Mouse (Mus musculus) thymus, postnatal 0 days (tissue): Measurements from ENCODE around the gene AC131692.1. TPM values are rescaled to one million over a fixed set of nuclear protein-coding genes. Genes with fewer than 3 reads are reported as not detected.

Experiments
- DNase-seq: peaks from one replicate; pipeline ENCODE4 v3.0.0-alpha.2; 2015; ENCODE audit warnings: low spot score
- polyA plus RNA-seq: library from polyadenylated mRNA; unstranded; fragments of >200 nt; fragmentation: Nextera tagmentation; extraction: Ambion mirVana; gene quantifications from 2 replicates; pipeline ENCODE4 v1.2.1, GENCODE M21; 2015

AC131692.1 gene
- polyA plus RNA-seq, 1 experiment from 2014 or later: not detected

DNA sequence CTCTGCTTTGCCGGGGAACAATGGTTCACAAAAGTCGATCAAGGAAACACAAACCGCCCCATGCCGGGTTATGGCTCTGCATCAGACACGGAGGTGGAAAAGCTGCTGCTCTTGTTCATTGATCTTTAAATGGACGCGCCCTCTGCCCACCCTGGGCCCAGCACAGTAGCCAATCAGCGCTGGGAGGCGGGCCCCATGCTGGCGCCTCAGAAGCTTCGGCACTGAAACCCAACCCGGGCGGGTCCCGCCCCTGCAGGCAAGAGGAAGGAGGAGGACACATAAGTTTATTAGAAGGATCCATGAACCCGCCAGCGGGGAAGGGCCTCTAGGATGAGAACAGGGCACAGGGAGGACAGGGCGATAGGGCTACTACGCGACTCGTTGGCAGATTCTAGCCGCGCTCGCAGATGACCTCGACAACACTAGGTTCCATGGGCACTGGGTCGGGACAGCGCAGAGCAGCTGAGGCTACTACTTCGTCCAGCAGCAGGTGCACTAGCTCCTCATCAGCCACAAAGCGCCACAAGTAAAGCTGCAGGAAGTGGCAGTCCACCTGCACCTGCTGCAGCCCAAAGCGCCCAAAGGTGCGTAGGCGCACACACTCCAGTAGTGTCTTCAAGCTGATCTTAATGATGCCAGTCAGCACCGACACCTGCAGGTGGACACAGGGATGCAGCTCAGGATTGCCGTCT is 26.3 kb upstream of the AC131692.1 start, which contains the start of gene Tm7sf2:
Gene Tm7sf2, minus strand, starts transcription at position 650 of the 692 bp plus-strand sequence.
- DNase-seq: peak; percentile 87

DNA sequence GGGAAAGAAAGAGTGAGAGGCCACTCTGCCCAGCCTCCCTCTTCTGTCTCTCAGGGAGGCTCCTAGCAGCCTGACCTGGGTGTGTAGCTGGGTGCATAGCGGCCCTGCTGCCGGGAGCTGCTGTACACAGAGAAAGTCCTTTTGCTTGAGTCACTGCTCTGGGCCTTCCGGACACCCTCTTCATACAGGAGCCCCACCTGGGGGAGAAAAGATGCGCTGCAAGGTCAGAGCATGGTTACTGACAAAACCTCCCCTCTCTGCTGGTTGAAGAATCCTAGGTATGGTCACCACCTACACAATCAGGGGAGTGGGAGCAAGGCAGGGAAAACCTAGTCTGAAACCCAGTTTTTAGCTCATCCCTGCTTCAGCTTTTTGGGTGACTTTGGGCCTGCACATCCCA is 25.3 kb upstream of the AC131692.1 start:
- DNase-seq: peak; percentile 30

DNA sequence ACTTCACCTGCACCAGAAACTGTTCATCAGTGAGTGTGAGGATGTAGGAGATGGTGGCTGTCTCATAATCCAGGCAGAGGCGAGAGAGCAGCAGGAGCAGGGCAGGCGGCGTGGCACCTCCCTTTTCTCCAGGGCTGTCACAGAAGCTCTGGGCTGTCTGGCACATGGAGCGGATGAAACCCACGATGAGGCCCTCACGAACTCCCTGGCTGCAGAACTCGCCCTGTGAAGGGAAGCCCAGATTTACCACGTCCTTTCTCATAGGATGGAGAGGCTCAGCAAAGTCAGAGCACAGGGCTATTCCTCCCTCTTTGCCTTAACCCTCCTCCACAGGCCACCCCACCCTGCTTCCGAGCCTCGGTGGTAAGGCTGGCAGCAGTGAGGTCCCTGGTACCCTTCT is 24.4 kb upstream of the AC131692.1 start:
- DNase-seq: no peak

DNA sequence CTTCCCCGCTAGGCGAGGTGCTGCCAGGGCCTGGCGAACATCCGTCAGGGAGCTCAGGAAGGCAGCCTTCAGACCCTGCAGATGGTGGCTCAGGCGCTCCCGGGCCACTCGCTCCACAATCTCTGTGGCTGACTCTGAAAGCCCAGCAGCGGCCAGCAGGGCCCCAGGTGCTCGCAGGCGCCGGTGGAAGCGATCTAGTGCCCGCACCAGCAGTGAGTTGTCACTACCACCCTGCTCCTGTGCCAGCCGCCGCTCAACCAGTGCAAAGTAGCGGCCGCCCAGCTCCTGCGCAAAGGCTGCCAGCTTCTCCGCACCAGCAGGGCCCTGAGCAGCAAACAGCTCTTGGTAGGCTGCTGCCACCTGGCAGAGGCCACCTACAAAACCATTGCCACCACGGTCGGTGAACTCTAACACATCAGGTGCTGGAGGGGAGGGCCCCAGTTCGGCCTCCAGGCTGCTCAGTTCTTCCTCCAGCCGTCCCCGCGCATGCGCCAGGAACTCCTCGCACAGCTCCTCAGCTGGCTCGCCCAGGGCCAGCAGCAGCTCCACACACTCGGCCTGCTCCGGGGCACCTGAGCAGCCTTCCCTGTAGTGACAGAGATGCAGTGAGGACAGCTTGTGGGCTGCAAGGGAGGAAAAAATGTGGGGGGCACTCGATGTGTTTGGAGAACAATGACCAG is 23.5 kb upstream of the AC131692.1 start:
- no peak for DNase-seq

DNA sequence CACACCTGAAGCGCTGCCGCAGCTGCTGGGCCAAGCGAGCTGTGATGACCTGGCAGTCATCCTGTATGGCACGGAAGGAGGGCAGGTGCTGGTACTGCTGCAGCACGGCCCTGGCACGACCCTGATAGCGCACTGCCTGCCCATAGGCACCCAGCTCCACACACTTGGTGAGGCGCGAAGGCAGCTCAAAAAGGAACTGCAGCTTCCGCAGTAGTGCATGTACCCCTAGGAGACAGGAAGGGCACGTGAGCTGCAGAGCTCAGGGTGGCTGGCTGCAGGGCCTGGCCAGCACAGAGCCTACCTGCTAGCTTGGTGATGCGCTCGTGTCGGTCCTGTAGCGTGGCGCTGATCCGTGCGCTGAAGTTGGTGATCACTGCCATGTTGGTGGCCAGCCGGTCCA is 23.0 kb upstream of the AC131692.1 start:
- DNase-seq: no peak

DNA sequence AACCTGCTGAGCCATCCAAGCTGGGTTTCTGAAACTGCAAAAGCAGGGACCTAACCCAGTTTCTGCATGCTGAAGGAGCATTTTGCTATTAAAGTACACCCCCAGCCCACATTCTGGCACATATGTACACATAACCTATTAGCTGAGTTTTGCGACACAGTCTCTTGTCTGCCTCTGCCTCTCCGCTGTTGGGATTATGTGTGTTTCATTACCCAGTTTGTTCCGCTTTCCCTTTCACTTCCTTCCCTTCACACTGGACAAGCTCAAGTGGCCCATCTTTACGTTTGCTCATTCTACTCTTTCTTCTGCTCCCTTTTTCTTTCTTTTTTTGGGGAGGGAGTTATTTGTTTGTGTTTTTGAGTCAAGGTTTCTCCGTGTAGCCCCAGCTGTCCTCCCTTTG is 20.3 kb upstream of the AC131692.1 start:
- no peak for DNase-seq

DNA sequence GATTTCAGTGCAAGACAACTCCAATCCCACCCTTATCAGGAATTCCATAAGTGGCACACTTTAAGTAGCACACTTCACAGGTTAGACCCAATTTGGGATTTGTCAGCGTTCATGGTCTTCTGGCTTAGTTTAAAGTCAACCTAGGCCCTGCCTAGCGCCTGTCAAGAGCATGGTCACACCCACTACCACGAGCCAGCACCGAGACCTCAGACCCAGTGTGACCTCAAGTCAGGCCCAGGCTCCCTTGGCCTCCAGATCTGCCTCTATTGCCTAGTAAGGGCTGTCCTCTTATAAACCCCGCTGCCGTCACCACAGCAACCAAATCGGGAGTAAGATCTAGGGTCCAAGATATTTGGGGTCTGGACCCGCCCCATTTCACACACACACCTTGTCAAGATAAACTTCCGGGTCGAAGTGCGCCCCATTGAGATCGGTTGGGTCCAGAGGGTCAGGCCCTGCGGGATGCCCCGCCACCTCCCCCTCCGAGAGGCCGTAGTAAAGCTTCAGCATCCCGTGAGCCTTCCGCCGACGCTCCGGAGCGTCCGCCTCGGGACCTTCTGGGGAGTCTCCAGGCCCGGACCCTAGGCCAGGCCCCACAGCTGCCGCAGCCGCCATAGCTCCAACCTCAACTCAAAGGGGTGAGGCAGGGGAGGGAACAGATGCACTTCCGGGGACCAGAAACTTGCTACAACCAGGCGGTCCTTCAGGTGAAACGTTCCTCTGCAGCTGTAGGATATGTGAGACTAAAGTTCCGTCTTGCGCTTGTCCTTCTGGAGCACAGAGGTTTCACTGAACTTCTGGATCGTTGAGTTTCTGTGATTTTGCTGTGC is 17.4 kb upstream of the AC131692.1 start, which contains the start of gene Vps51:
Gene Vps51, minus strand, starts transcription at position 668 of the 830 bp plus-strand sequence.
- DNase-seq: peak; percentile 90

DNA sequence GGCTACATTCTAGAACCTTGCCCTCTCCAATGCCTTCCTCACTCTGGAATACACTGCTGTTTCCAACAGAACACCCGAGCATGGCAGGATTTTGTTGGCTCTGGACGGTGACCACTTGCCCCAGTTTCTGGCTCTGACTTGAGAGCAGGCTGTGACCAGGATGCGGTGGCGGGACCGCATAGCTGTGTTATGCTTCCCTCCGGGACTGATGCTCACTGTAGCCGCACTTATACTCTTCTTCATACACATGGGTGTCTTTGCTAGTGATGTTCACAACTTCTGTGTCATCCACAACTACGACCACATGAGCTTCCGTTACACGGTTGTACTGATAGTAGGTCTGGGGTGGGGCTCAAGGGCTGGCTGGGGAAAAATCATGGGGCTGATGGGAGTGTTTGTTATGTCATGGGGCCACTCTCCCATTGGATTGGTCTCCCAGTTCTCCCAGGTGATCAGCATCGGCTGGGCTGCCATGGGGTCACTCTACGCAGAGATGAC is 14.2 kb upstream of the AC131692.1 start, which contains the start of gene Tmem262:
Gene Tmem262, plus strand, starts transcription at position 51 of the 498 bp plus-strand sequence.
- DNase-seq: no peak

DNA sequence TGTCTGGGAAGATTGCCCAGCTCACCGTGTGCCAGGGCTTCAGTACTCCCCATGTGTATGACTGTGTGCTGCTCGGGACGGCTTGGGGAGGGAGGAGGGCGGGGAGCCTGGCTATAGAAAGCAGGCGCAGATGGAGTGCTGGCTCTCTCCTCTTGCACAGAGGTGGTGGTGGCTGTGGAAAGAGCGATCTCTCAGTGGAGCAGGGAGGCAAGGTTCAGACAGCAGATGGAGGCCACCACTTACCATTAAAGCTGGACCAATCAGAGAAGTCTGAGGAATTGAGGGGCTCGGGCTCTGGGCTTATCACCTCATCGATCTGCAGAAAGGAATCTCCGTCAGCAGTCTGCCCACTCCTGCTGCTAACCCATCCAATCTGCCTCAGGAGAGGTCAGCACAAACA is 12.1 kb upstream of the AC131692.1 start, which contains the start of gene Gm28374:
Gene Gm28374, minus strand, starts transcription at position 101 of the 400 bp plus-strand sequence.
- DNase-seq: no peak

DNA sequence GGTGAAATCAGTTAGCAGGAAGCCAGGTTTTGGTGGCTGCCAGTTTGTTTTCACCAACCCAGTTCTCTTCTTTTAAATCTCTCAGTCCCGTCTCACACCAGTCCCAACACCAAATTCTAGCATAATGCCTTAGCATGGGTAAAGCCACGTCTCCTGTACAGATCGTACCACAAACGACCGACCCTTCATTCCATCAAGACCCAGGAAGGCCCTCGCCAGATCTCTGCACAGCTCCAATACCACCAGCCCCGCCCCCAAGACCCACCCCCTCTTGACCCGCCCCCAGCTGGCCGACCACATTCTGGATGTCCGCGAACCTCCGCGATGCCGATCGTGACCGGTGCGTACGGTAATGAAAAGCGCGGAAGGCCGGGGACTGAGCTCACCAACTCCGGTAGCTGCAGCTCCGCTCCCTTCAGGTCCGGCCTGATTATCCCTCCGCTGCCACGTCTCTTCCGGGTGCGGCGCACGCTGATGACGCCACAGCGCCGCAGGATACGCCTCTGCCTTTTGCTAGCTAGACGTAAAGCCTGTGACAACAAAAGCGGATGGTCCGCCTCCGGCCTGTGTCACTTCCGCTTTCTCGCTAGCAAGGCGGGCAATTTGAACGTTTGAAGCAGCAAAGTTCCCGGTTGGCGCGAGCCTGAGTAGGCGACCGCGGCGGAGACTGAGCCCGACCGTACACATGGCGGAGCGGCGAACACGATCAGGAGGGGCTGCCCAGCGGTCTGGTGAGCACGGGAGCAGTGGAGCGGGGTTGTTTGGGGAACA is 9.6 kb upstream of the AC131692.1 start, which contains the start of the genes Zfpl1 and Cdca5:
Gene Zfpl1, minus strand, starts transcription at position 479 of the 771 bp plus-strand sequence.
Gene Cdca5, plus strand, starts transcription at position 506 of the 771 bp plus-strand sequence.
- DNase-seq: peak; percentile 99

DNA sequence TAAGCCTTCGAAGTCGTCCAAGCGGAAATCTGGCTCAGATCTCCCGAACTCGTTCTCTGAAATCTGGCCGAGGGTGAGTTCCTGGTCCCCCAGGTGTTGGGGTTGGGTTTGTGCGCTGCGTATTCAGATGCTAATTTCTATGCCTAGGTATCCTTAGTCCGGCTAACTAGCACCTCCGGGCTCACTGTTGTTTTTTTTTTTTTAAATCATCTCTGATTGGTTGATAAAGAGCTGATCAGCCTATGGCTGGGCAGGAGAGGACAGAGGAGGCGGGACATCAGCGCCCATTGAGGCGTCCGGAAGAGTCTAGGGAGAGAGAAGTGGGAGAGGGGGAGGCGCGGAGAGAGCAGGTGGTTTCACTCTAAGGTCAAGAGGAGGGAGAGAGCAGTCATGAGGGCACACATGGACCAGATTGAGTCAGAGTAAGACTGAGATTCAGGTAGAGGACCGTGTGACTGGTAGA is 8.8 kb upstream of the AC131692.1 start:
- DNase-seq: peak; percentile 67

DNA sequence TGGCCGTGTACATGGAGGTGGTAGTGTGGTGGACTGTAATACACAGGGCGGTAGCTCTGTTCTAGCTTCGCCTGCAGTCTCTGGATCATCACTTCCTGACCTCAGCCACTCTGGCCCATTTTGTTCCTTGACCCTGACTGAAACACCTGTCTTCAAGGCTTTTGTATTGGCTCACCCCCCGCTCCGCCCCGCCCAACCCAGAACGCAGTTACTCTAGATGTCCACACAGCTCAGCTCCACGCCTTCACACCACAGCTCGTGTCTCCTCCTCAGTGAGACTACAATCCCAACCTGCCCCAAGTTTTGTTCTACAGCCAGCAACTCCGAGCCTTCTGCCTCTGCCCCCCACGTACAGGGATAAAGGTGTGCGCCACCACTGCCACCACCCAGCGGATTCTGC is 5.4 kb upstream of the AC131692.1 start:
- DNase-seq: no peak

DNA sequence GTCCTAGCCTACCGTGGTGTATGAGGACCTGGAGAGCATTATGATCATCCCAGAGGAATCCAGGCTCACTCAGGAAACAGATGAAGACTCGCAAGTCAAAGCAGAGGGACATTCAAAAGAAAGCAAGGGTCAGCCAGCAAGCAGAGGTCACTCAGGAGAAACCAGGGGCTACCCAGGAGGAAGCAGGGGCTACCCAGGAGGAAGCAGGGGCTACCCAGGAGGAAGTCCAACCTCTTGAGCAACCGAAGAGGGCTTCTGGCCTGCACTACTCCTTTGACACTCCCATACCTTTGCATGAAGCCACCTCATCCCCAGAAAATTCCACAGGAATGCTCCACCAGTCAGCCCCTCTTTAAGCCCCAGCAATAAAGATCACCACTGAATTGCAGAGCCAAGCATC is 3.6 kb downstream of the AC131692.1 start:
- no peak for DNase-seq

DNA sequence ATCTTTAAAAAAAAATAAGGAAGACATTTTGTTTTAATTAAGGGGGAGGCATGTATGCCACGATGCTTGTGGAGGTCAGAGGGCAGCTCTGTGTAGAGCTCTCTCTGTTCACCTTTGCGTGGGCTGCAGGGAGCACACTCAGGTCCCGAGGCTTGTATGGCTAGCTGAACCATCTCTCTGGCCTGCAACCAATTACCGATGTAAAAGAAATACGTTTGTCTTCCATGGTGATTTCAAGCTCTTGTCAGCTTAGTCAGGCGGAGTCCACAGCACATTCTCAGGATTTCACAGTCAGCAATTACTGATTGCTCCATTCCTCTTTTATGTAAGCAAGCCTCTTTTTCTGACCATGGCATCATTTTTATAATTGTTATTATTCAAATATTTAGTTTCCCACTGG is 7.0 kb downstream of the AC131692.1 start:
- DNase-seq: no peak

DNA sequence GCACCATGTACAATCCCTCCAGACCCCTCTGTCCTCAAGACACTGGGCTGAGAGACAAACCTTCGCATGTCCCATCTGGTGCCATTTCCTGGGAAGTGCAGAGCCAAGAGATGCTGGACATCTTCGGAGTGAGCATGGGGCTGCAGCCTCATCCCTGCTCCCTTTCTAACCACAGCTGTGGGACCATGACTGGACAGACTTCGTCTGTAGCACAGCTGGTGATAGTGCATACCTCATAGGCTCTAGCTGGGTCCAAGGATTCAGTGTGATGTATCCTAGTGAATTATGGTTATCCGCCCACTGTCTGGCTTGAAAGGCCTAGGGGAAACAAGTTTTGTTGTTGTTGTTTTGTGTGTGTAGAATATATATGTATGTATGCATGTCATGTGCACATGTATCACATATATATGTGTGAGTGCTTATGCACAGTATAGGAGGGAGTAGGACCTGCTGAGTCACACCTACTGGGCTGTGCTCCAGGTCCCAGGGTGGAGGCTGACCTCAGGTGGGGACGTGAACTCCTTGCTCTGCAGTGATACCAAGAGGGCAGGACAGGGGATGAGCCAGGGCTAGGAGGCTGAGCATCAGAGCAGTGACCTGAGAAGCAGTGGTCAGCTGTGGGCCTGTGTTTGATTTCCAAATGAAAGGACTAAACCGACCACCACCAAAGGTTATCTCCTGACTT is 8.1 kb downstream of the AC131692.1 start:
- DNase-seq: no peak

DNA sequence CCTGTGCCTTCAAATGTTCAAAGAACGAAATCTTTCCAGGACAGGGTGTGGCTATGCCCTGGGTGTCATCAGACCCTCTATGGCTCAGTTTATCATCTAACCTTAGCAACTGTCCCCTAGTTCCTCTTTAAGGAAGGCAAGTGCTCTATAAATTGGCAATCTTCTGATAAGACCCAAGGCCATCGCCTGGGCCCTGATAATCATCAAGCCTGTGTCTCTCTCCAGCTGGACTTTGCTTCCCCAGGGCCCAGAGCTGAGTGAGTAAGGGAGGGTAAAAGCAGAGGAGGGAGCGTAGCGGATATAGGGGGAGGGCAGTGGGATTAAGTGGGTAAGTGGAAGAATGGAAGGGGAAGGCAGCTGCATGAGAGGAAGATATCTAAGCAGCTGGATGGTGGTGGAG is 10.3 kb downstream of the AC131692.1 start:
- DNase-seq: no peak

DNA sequence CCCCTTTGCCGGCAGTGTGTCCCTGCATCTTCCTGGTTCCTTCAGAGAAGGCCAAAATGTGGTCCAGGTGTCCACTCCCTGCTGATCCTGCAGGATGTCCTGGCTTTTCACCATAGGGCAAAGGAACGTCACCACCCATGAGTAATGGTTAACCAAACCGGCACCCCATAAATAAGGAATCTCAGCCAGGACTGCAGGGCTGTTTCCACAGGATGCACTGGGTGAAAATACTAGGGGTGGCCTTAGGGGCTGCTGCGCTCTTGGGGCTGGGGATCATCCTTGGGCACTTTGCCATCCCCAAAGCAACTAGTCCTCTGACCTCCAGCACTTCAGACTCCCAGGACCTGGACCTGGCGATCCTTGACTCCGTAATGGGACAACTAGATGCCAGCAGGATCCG is 11.4 kb downstream of the AC131692.1 start, which contains the start of gene Naaladl1:
Gene Naaladl1, plus strand, starts transcription at position 197 of the 400 bp plus-strand sequence.
- DNase-seq: no peak

DNA sequence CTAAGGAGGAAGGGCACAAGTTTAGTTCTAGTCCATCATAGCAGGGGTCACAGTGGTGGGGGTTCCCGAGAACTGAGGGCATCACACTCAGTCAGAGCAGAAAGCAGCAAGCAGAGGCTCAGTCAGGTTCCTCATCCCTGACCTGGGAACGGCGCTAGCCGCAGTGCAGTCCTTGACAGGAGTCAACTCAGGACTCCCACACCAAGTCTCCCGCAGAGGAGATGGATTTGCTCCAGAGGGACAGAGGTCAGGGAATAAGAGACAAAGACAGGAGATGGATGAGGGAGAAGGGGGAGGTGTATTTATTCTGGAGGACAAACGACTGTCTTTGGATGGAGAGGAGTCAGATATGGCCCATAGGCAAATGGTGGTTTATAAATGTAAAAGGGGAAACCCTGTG is 18.9 kb downstream of the AC131692.1 start:
- DNase-seq: no peak

DNA sequence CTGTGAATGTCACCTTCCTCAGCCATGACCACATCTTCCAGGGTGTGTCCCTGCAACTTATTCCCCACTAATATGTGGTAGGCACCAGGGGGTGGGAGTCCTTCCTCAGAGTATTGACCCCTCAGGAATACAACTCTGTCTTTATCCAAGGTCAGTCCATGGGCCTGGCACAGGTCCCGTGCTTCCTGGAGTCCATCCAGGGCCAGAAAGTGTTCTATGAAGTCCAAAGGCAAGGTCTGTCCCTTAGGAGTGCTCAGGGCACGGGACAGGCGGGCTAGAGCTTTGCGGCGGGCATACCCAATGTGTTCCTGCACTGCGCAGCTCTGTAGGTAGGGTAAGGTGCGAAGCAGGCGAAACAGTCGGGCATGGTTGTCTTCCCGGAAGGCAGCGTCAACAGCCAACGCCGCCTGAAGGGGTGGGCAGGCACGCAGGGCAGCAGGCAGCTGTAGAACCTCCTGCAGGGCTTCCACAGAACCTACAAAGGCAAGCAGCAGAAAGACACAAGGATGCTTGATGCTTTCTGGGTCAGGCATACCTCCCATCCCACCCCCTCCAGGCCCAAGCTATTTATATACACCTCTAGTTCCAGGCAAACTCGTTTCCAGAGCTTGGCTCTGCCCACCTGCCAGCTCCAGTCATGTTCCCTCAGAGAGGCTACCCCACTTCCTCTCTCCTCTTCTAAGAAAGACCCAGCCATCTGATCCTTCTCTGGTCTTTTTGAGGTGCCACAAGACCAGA is 22.1 kb downstream of the AC131692.1 start:
- no peak for DNase-seq
